Mouse (Mus musculus) testis, adult 2 months (tissue): ENCODE measurements around the gene Alyref2.

Experiments
- CTCF ChIP-seq: fragments of 200-500 bp; IDR thresholded peaks from 2 replicates; pipeline ENCODE4 v1.5.1; 2012; ENCODE audit warnings: low read depth, mild to moderate bottlenecking, inconsistent platforms, low read length, moderate library complexity; ENCODE audit not compliant: control insufficient read depth, insufficient read depth, insufficient replicate concordance
- POLR2A ChIP-seq: fragments of 200-500 bp; IDR thresholded peaks from 2 replicates; pipeline ENCODE4 v1.6.1; 2012; ENCODE audit warnings: low read depth, mild to moderate bottlenecking, inconsistent platforms, low read length, moderate library complexity; ENCODE audit not compliant: control insufficient read depth

DNA sequence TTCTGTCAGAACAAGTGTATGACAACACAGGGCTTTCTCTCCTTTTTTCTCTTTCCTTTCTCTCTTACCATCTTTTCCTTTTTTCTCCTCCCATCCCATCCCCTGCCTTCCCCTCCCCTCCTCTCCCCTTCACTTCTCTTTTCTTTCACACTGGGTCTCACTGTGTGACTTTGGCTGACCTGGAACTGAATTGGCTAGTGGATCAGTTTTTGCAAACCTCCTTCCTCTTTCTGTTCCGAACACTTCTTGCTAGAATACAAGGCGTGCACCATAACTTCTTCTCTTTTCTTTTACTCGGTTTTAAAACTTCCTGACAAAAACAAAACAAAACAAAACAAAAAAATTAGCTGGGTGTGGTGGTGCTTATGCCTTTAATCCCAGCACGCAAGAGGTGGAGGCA is 36.7 kb upstream of the Alyref2 start:
- TF ChIP-seq CTCF: no peak
- TF ChIP-seq POLR2A: no peak
